Mouse (Mus musculus) liver, embryonic 14.5 days (tissue): ENCODE data around the gene Kdm4a. TPM values are rescaled to one million over a fixed set of nuclear protein-coding genes. Genes with fewer than 3 reads are reported as not detected.

ENCODE experiments used
- ATAC-seq: fragments of 200-750 bp; cut with Nextera tagmentation; 2 replicates; pipeline ENCODE4 v1.8.0; 2017; ENCODE audit warnings: moderate number of reproducible peaks, mild to moderate bottlenecking, moderate library complexity; ENCODE audit not compliant: insufficient read depth
- DNase-seq, 3 experiments: peaks; one replicate each; pipeline ENCODE4 v3.0.0-alpha.2; 2012 to 2013; ENCODE audit warnings: low read depth in 3 of 3, low spot score in 3 of 3
- H3K27ac ChIP-seq: fragments of 300-500 bp; sonication (generic); 2 replicates; pipeline ENCODE4 v1.5.1; 2014; ENCODE audit warnings: moderate library complexity, mild to moderate bottlenecking, control low read depth, inconsistent platforms
- H3K27me3 ChIP-seq: fragments of 300-500 bp; sonication (generic); 2 replicates; pipeline ENCODE4 v1.6.1; 2014; ENCODE audit warnings: mild to moderate bottlenecking, low read length, moderate library complexity; ENCODE audit not compliant: control insufficient read depth, insufficient read depth
- H3K36me3 ChIP-seq: fragments of 300-500 bp; sonication (generic); replicated peaks from 2 replicates; pipeline ENCODE4 v1.6.1; 2014; ENCODE audit warnings: low read depth; ENCODE audit not compliant: control insufficient read depth, insufficient read depth
- H3K4me1 ChIP-seq, 2 experiments: fragments of 200-500 bp in 1 of 2; fragments of 300-500 bp in 1 of 2; sonication (generic) in 1 of 2; replicated peaks; 2 replicates each; pipeline ENCODE4 v1.6.1; 2012 to 2014; ENCODE audit warnings: antibody characterized with exemption in 1 of 2, inconsistent platforms in 1 of 2, low read length in 1 of 2; ENCODE audit not compliant: control insufficient read depth in 2 of 2, insufficient read depth in 2 of 2
- H3K4me2 ChIP-seq: fragments of 300-500 bp; sonication (generic); 2 replicates; pipeline ENCODE4 v1.6.1; 2014; ENCODE audit warnings: low read depth, mild to moderate bottlenecking, control low read depth, moderate library complexity
- H3K4me3 ChIP-seq, 2 experiments: fragments of 200-500 bp in 1 of 2; fragments of 300-500 bp in 1 of 2; sonication (generic) in 1 of 2; 2 replicates each; pipeline ENCODE4 v1.5.1; 2012 to 2014; ENCODE audit warnings: low read depth in 2 of 2, low read length in 2 of 2, mild to moderate bottlenecking in 2 of 2, control low read depth in 1 of 2, inconsistent platforms in 1 of 2, moderate library complexity in 1 of 2; ENCODE audit not compliant: insufficient read depth in 1 of 2
- H3K9ac ChIP-seq: fragments of 300-500 bp; sonication (generic); replicated peaks from 2 replicates; pipeline ENCODE4 v1.6.1; 2014; ENCODE audit warnings: mild to moderate bottlenecking, control low read depth, moderate library complexity
- H3K9me3 ChIP-seq: fragments of 300-500 bp; sonication (generic); 2 replicates; pipeline ENCODE4 v1.6.1; 2016; ENCODE audit warnings: low read length, mixed read lengths; ENCODE audit not compliant: control insufficient read depth
- CTCF ChIP-seq: IDR thresholded peaks from 2 replicates; pipeline ENCODE4 v1.5.1; 2016; ENCODE audit warnings: antibody characterized with exemption, low read depth, control low read depth
- EP300 ChIP-seq: IDR thresholded peaks from 2 replicates; pipeline ENCODE4 v1.6.1; 2016; ENCODE audit warnings: antibody characterized with exemption, low read depth
- WGBS: fragments of 180-500 bp; shearing (Covaris S2); extraction: QIAGEN DNeasy Blood & Tissue Kit; methylation state at CpG from one replicate; pipeline ENCODE4 v1.1.7; 2014; ENCODE audit not compliant: insufficient replicate concordance; 5-methylcytosine and 5-hydroxymethylcytosine counted together
- polyA plus RNA-seq, 2 experiments: library from polyadenylated mRNA; depleted of rRNA in 1 of 2; stranded (reverse) in 1 of 2; unstranded in 1 of 2; fragments of >200 nt; fragmentation: Nextera tagmentation in 1 of 2; extraction: Ambion mirVana in 1 of 2; gene quantifications; 2 replicates each; pipeline versions ENCODE4 v1.2.1 to v1.2.3; 2012 to 2014

The Kdm4a gene
- polyA plus RNA-seq, 2 experiments = 7.3 to 13.7 TPM

DNA sequence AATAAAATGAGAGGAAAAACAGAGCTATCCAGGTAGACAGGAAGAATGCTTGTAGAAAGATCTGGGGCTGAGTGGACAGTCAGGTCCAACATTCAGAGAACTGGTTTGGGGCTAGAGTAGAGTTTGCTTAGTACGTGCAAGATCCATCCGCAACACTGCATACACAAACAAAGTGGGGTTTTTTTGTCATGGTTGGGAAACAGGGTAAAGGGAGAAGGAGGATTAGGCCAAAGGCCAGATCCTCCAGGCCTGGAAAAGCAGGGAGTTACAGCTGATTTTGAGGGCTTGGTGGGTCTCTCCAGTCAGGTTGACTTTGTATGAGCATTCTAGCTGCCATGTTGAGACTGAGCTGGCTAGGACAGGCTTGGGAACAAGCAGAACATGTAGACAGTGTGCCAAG, 26.1 kb upstream of the Kdm4a start:
- H3K36me3 ChIP-seq = no peaks in the 10 kb centered on the region
- H3K4me3 ChIP-seq = no peak overlapping the region
- no peaks in the 10 kb centered on the region for H3K9me3 ChIP-seq
- H3K27me3 ChIP-seq = no peaks in the 10 kb centered on the region
- no peak overlapping the region for H3K27ac ChIP-seq
- no peak overlapping the region for H3K9ac ChIP-seq
- 75% methylated on average over 2 of the region's 2 CpGs for WGBS
- ATAC-seq (no peak), DNase-seq (no peak)
- TF ChIP-seq EP300 (no peak), CTCF (no peak)
- H3K4me2 ChIP-seq = no peak overlapping the region
- peaks cover 0 to 4% of the 10 kb centered on the region in 2 experiments; a peak in 2 of 4 replicates for H3K4me1 ChIP-seq

DNA sequence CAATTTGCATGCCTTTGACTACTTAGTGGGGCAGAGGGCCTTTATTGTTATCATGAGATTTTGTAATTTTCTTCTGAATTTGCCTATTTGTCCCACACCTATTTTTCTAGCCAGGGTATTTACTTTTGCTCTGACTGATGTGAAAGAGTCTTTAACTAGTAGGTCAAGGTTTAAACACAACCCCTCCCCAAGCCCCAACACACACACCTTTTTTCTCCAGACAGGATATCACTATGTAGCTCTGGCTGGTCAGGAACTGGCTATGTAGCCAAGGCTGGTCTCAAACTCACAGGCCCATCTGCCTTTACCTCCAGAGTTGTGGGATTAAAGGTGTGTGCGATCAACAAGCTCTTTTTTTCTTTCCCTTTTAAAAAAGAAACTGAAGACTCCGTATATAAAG, 19.2 kb upstream of the Kdm4a start:
- TF ChIP-seq EP300 (no peak), CTCF (no peak)
- Histone ChIP-seq H3K4me3 (no peak overlapping the region), H3K27ac (no peak overlapping the region), H3K9ac (no peak overlapping the region), H3K9me3 (no peaks in the 10 kb centered on the region), H3K4me1 (no peaks in the 10 kb centered on the region), H3K36me3 (no peaks in the 10 kb centered on the region), H3K27me3 (no peaks in the 10 kb centered on the region), H3K4me2 (no peak overlapping the region)
- WGBS = 72% methylated on average over 2 of the region's 2 CpGs
- ATAC-seq = no peak
- DNase-seq = no peak

DNA sequence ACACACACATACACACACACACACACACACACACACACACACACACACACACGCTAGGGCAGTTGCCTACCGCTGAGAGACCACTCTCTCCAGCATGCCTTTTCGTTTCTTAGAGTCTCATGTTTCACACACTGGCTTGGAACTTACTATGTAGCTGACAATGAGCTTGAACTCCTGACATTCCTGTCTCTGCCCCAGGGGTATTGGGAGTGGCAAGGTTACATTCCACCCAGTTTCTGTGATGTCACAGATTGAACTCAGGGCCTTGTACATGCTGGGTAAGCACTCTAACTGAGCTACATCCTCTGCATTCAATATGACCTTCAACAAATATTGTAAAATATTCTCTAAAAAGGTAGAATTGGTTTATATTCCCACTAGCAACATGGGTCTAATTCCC, 18.8 kb upstream of the Kdm4a start:
- H3K4me3 ChIP-seq = no peak overlapping the region
- DNase-seq = no peak
- no peak for ATAC-seq
- H3K4me2 ChIP-seq = no peak overlapping the region
- TF ChIP-seq CTCF = no peak
- TF ChIP-seq EP300 = no peak
- H3K9me3 ChIP-seq = no peaks in the 10 kb centered on the region
- no peaks in the 10 kb centered on the region for H3K27me3 ChIP-seq
- 61% methylated on average over 3 of the region's 3 CpGs for WGBS
- no peak overlapping the region for H3K9ac ChIP-seq
- no peaks in the 10 kb centered on the region for H3K36me3 ChIP-seq
- no peak overlapping the region for H3K27ac ChIP-seq
- no peaks in the 10 kb centered on the region for H3K4me1 ChIP-seq

- no peak overlapping the region for H3K27ac ChIP-seq
- H3K4me1 ChIP-seq = no peaks in the 10 kb centered on the region
- H3K27me3 ChIP-seq = no peaks in the 10 kb centered on the region
- no peak for TF ChIP-seq CTCF
- TF ChIP-seq EP300 = no peak
- no peak overlapping the region for H3K9ac ChIP-seq
- no peak overlapping the region for H3K4me3 ChIP-seq
- no peaks in the 10 kb centered on the region for H3K36me3 ChIP-seq
- WGBS = 75% methylated on average over 10 of the region's 10 CpGs
- ATAC-seq (no peak), DNase-seq (no peak)
- H3K4me2 ChIP-seq = no peak overlapping the region
- no peaks in the 10 kb centered on the region for H3K9me3 ChIP-seq
Measured at GRCm38 (mm10) chr4:118196185-118196584, 16.3 kb upstream of the Kdm4a start.

GRCm38 (mm10) chr4:118180301-118181080, 648 bp upstream of the Kdm4a start:
- no peak for DNase-seq
- H3K9ac ChIP-seq = peak overlapping the region; percentile 77
- H3K36me3 ChIP-seq = peaks cover 17% of the 10 kb centered on the region
- H3K27me3 ChIP-seq = no peaks in the 10 kb centered on the region
- TF ChIP-seq CTCF = no peak
- TF ChIP-seq EP300 = no peak
- peak overlapping the region; percentile 95 for H3K4me2 ChIP-seq
- peak overlapping the region; percentile 85 for H3K27ac ChIP-seq
- no peak for ATAC-seq
- 17% methylated on average over 17 of the region's 17 CpGs for WGBS
- H3K9me3 ChIP-seq = no peaks in the 10 kb centered on the region
- H3K4me1 ChIP-seq = peaks cover 2 to 9% of the 10 kb centered on the region in 2 experiments; a peak in 3 of 4 replicates
- H3K4me3 ChIP-seq = peak overlapping the region; percentile 76 to 93
